Mouse (Mus musculus) liver, embryonic 16.5 days (tissue): Measurements from ENCODE around the gene Ces5a. TPM values are rescaled to one million over a fixed set of nuclear protein-coding genes. Genes with fewer than 3 reads are reported as not detected.
"Not testable (repeated sequence)": the region's sequence is repeated elsewhere in the genome, so short reads cannot be mapped to it uniquely, and the experiment has no call there.

Experiments used
- ATAC-seq: fragments of 200-750 bp; cut with Nextera tagmentation; 2 replicates; pipeline ENCODE4 v1.8.0; 2017; ENCODE audit warnings: low read depth, mild to moderate bottlenecking, moderate number of reproducible peaks, moderate library complexity
- H3K27ac ChIP-seq: fragments of 300-500 bp; sonication (generic); 2 replicates; pipeline ENCODE4 v1.5.1; 2014; ENCODE audit warnings: mild to moderate bottlenecking, low read length
- H3K27me3 ChIP-seq: fragments of 300-500 bp; sonication (generic); 2 replicates; pipeline ENCODE4 v1.6.1; 2014; ENCODE audit warnings: low read depth, low read length, mixed read lengths; ENCODE audit not compliant: control insufficient read depth, insufficient read depth
- H3K36me3 ChIP-seq: fragments of 300-500 bp; sonication (generic); 2 replicates; pipeline ENCODE4 v1.6.1; 2014; ENCODE audit warnings: mild to moderate bottlenecking; ENCODE audit not compliant: control insufficient read depth, insufficient read depth
- H3K4me1 ChIP-seq: fragments of 300-500 bp; sonication (generic); 2 replicates; pipeline ENCODE4 v1.6.1; 2014; ENCODE audit warnings: low read depth, low read length, mixed read lengths; ENCODE audit not compliant: control insufficient read depth
- H3K4me2 ChIP-seq: fragments of 300-500 bp; sonication (generic); 2 replicates; pipeline ENCODE4 v1.6.1; 2014; ENCODE audit warnings: low read depth, low read length, mixed read lengths
- H3K4me3 ChIP-seq: fragments of 300-500 bp; sonication (generic); 2 replicates; pipeline ENCODE4 v1.5.1; 2014; ENCODE audit warnings: low read depth, mild to moderate bottlenecking, low read length
- H3K9ac ChIP-seq: fragments of 300-500 bp; sonication (generic); 2 replicates; pipeline ENCODE4 v1.6.1; 2014; ENCODE audit warnings: low read depth, low read length
- H3K9me3 ChIP-seq: fragments of 300-500 bp; sonication (generic); replicated peaks from 2 replicates; pipeline ENCODE4 v1.6.1; 2016; ENCODE audit warnings: low read length; ENCODE audit not compliant: control insufficient read depth
- WGBS: fragments of 180-500 bp; shearing (Covaris S2); extraction: QIAGEN DNeasy Blood & Tissue Kit; methylation state at CpG from one replicate; pipeline ENCODE4 v1.1.7; 2014; ENCODE audit not compliant: insufficient replicate concordance; 5-methylcytosine and 5-hydroxymethylcytosine counted together
- polyA plus RNA-seq: library from polyadenylated mRNA; unstranded; fragments of >200 nt; fragmentation: Nextera tagmentation; extraction: Ambion mirVana; gene quantifications from 2 replicates; pipeline ENCODE4 v1.2.1, GENCODE M21; 2015

Gene Ces5a
- polyA plus RNA-seq, 1 experiment from 2014 or later, result not detected

GRCm38 (mm10) chr8:93469733-93470132 is 65.9 kb downstream of the Ces5a start:
- H3K36me3 ChIP-seq, H3K27me3 ChIP-seq, ATAC-seq, H3K4me1 ChIP-seq, H3K9me3 ChIP-seq, H3K4me3 ChIP-seq, H3K27ac ChIP-seq, H3K9ac ChIP-seq, H3K4me2 ChIP-seq: not testable (repeated sequence)
- 70% methylated on average over 16 of the region's 16 CpGs for WGBS

- Histone ChIP-seq H3K36me3 (no peaks in the 10 kb centered on the region), H3K4me2 (no peak overlapping the region), H3K4me1 (no peaks in the 10 kb centered on the region), H3K9me3 (no peaks in the 10 kb centered on the region), H3K4me3 (no peak overlapping the region), H3K9ac (no peak overlapping the region), H3K27ac (no peak overlapping the region), H3K27me3 (no peaks in the 10 kb centered on the region)
- 77% methylated on average over 12 of the region's 12 CpGs for WGBS
- ATAC-seq, result no peak
Measured at GRCm38 (mm10) chr8:93454258-93454877, 81.3 kb downstream of the Ces5a start.

Other genes with a start within 250 kb of the Ces5a start
- gene Ces1g, start 198.5 kb downstream of the Ces5a start, polyA plus RNA-seq, result 3.7 and 3.8 TPM in 2 replicates
- gene Ces1h, start 156.1 kb downstream of the Ces5a start, polyA plus RNA-seq, result not detected in 2 replicates